Mouse (Mus musculus): Measurements from ENCODE around the gene Dhdh. TPM values are rescaled to one million over a fixed set of nuclear protein-coding genes. Genes with fewer than 3 reads are reported as not detected.
"Not testable (repeated sequence)": the region's sequence is repeated elsewhere in the genome, so short reads cannot be mapped to it uniquely, and the experiment has no call there.

The Dhdh gene
- total RNA-seq, 2 experiments from 2014 or later: 2.6 to 3.2 TPM

DNA sequence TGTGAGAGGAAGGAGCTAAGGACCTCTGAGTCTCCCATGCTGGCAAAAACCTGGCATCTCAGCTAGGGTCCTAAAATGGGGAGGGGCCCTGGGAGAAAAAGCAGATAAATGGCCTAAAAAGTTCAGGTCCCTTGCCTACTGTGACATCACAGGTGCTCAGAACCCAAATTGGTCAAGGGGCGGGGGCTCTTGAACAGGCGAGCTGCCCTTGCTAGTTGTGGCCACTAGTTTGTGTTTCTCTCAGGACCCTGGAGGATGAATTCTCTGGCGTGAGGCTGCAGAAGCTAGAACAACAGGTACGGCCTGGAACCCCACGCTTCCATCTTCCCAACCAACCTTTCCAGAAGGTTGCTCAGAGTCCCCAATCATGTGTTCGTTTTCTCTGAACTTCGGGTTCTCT, 25.8 kb upstream of the Dhdh start:
- DNase-seq: no peak

GRCm38 (mm10) chr7:45509912-45510787, 21.5 kb upstream of the Dhdh start, which contains the start of gene Nucb1:
Gene Nucb1 (minus strand): TSS chr7:45510406.
- intact Hi-C loops (cut with DNase I): no loop called here
- peak; percentile 92 for DNase-seq

More for the DNA sequence above, 25.8 kb upstream of the Dhdh start:
- intact Hi-C loops (cut with DNase I): no loop called here

GRCm38 (mm10) chr7:45509181-45509882, 20.7 kb upstream of the Dhdh start:
- intact Hi-C loops (cut with DNase I): no loop called here
- DNase-seq: no peak

DNA sequence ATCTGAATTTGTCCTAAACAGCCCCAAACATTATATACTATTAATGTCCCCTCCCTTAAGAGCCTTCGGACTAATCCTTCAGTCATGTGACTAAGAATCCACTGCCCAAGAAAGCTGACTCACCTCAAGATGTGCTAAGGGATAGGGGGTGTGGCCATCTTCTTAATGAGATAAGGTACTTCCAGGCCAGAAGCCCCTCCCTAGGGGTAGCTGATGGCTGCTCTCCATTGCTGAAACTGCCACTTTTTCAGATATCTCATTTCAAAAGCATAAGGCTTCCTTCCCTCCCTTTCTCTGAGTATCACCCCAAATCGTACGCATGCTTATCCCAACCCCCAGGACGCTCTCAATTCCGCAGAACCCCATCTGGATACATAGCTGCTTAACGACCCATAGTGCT, 20.0 kb upstream of the Dhdh start:
- no peak for DNase-seq
- intact Hi-C loops (cut with DNase I): no loop called here

GRCm38 (mm10) chr7:45507583-45507982, 19.0 kb upstream of the Dhdh start:
- DNase-seq: no peak
- intact Hi-C loops (cut with DNase I): no loop called here

GRCm38 (mm10) chr7:45498427-45498826, 9.8 kb upstream of the Dhdh start:
- intact Hi-C loops (cut with DNase I): no loop called here
- DNase-seq: no peak

- DNase-seq: no peak
- intact Hi-C loops (cut with DNase I): no loop called here
Measured at GRCm38 (mm10) chr7:45494548-45494947, 5.9 kb upstream of the Dhdh start.

DNA sequence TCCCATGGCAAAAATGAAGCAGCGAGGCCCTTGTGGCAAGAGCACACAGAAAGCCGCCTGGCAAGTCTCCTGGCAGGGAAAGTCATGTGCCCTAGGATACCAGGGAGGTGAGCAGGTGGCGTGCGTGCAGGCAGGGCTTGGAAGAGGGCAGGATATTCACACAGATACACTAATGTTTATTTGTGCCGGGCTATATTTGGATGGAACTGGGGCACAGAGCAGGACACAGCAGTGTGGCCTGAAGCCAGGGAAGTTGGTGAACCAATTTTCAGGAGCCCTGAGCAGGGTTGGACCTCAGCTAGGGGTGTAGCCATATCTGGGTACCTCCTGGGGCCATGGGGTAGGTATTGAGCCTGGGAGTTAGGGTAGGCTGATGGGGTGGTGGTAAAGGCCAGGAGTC, 4.3 kb upstream of the Dhdh start:
- intact Hi-C loops (cut with DNase I): no loop called here

DNA sequence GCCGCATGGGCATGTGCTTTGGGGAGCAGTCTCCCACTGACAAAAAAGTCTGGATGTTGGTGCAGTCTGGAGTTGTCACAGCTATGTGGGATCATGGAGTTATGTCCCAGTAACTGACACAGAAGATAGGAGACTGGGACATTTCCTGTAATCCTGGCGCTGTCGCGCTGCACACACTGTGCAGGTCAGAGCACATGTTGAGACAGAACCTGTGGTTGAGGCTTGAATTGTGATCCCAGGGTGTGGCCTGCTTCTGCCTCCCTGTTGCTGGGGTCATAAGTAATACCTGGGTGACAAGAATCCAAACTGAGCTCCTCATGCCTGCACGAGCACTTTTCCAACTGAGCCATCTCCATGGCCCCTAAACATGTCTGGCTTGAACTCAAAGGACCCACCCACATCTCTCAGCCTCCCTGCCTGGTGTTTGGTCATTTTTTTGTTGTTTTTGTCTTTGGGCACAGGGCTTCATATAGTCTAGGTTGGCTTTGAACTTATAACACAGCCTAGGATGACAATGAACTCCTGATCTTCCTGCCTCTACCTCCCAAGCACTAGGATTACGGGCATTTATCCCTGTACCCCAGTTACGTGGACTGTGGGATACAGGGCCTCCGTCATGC, 3.7 kb upstream of the Dhdh start:
- DNase-seq: no peak
- intact Hi-C loops (cut with DNase I): no loop called here

More for the DNA sequence above, 4.3 kb upstream of the Dhdh start:
- peak; percentile 16 for DNase-seq

- no peak for DNase-seq
- intact Hi-C loops (cut with DNase I): no loop called here
Measured at GRCm38 (mm10) chr7:45491264-45491663, 2.7 kb upstream of the Dhdh start.

DNA sequence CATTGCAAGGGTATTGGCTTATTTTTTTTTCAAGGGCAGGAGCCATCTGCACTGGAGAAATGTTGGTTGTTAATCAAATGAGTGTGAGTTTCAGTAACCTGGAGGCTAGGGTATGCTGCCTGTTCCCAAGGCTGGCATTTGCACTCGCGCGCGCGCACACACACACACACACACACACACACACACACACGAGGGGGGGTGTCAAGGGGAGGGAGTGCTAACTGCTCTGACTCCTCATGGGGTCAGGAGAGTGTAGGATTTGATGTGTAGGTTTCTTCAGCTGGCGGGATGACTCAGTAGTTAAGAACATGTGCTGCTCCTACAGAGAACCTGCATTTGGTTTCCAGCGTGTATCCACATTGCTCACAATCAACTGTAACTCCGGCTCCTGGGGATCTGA, 2.2 kb upstream of the Dhdh start:
- no peak for DNase-seq
- intact Hi-C loops (cut with DNase I): no loop called here

DNA sequence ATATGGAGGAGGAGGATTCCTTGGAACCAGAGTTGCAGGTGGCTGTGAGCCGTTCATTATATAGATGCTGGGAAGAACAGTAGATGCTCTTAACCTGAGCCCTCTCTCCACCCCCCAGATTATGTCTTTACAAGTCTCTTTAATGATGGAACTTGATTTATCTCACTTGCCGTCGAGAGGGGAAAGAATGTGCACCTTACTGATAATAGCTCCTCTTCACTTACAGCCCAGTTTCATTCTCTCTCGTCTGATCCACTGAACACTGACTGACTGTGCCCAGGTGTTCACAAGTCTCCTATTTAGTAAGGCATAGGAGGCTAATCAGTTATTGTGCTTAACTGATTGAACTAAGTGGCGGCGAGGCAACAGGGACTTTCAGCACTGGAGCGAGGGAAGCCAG, 973 bp upstream of the Dhdh start:
- DNase-seq: no peak
- intact Hi-C loops (cut with DNase I): no loop called here

- intact Hi-C loops (cut with DNase I): no loop called here
- no peak for DNase-seq
Measured at GRCm38 (mm10) chr7:45487861-45488292, 728 bp downstream of the Dhdh start.

DNA sequence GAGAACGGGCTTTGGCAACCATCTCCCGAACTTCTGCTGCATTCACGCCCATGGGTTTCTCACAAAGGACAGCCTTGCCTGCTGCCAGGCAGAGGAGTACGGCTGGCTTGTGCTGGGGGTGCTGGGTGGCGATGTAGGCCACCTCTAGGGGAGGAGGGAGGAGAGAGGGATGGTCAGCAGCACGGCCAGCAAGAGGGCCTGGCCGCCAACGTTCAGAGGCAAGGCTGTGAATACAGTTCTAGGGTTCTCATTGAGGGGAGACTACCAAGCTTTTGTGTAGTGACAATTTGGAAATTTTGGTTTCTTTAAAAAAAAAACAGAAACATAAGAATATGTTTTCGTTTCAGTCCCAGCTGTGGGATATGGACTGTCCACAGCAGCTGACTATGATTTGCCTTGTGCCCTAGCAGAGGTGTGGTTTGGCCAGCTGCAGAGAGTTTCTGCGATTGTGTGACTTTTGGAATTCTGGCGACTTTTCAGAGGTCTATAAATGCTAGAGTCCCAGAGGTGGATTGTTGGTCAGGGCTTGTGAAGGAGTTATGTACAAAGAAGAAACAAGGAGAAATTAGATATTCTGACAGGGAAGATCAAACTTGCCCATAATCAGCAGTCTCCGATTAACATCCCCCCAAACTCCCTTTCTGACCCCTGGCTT, 1.7 kb downstream of the Dhdh start, which contains the start of gene Gm45808:
Gene Gm45808, minus strand, starts transcription at position 51 of the 655 bp plus-strand sequence.
- intact Hi-C loops (cut with DNase I): no loop called here
- DNase-seq: no peak

DNA sequence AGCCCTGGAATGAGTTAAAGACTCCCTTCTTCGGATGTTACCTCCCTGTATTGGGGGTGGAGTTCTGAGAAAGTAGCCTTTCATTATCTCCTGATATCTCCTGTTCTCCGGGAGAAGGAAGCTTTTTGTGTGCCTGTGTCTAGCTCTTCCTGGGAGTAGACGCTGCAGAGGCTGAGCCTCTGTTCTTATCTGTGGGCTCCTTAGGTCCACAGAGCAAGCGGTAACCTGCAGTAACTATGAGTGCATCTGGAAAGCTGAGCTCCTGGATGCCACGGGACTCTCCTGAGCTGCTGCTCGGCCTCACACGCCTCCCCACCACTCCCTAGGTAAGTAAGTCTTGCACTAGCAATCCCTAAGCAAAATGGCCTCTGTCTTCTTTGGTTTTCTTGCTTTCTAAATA, 2.4 kb downstream of the Dhdh start:
- intact Hi-C loops (cut with DNase I): no loop called here
- no peak for DNase-seq

DNA sequence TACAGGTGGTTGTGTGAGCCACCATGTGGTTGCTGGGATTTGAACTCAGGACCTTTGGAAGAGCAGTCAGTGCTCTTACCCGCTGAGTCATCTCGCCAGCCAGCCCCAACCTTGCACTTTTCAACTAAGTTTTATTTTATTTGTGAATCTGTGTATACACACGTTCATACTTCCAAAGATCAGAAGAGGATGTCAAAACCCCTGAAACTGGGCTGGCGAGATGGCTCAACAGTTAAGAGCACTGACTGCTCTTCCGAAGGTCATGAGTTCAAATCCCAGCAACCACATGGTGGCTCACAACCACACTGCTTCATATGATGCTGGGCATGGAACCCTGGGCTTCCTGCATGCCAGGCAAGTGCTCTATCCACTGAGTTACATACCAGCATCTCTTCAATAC, 3.6 kb downstream of the Dhdh start:
- intact Hi-C loops (cut with DNase I): not testable (repeated sequence)

GRCm38 (mm10) chr7:45482166-45482565, 6.4 kb downstream of the Dhdh start:
- no peak for DNase-seq

More for the DNA sequence above, 3.6 kb downstream of the Dhdh start:
- DNase-seq: not testable (repeated sequence)

GRCm38 (mm10) chr7:45481374-45481927, 7.2 kb downstream of the Dhdh start, which contains the start of gene Tulp2:
Gene Tulp2 (plus strand): TSS chr7:45481877.
- peak; percentile 52 for DNase-seq
- intact Hi-C loops (cut with DNase I): no loop called here

More at GRCm38 (mm10) chr7:45482166-45482565, 6.4 kb downstream of the Dhdh start:
- intact Hi-C loops (cut with DNase I): no loop called here

- DNase-seq; intact Hi-C loops (cut with DNase I): not testable (repeated sequence)
Measured at GRCm38 (mm10) chr7:45480310-45480709, 8.3 kb downstream of the Dhdh start.

- DNase-seq: no peak
- intact Hi-C loops (cut with DNase I): loop anchor here (5.0 kb wide), 1 partner anchor 84 kb away; no protein-coding TSS in a partner anchor
Measured at GRCm38 (mm10) chr7:45478774-45479173, 9.8 kb downstream of the Dhdh start.

Measured in left cerebral cortex, postnatal 4 days (tissue).